Mouse (Mus musculus): ENCODE measurements at regions not wholly inside any gene's neighbourhood (a gene's known extent, or its start where the extent isn't known, plus 50 kb on each side); places are given as distances from the start of the nearest gene placed in this dataset.

DNA sequence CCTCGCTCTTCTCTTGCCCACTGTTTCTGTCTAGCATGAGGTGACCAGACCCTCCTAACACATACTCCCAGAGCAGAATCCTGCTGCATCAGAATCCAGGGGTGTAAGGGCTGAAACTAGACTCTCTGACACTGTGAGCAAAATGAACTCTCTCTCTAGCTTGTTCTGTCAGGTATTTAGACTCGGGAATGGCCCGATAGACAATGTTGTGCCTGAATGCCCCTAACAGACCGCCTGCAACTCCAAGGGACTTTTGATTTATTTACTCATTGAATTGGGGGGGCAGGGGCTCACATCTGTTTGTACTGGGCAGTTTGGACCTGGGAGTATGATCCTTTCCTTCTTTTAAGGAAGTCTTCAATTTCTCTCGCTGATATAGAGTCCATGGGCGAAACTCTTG is 469.3 kb upstream of the Trpc7 start:
- Histone ChIP-seq H3K4me3 (no peak overlapping the region), H3K36me3 (ENCODE audit: poor library complexity, severe bottlenecking) (no peaks in the 10 kb centered on the region), H3K27ac (no peak overlapping the region), H3K9me3 (replicated peaks) (no peaks in the 10 kb centered on the region), H3K4me1 (peaks cover 10% of the 10 kb centered on the region), H3K27me3 (no peaks in the 10 kb centered on the region), H3K4me2 (no peak overlapping the region), H3K9ac (no peak overlapping the region)
- no peak for ATAC-seq
- WGBS = 95% methylated on average over 6 of the region's 6 CpGs

- Histone ChIP-seq H3K4me3 (no peak overlapping the region), H3K27ac (no peak overlapping the region), H3K4me2 (no peak overlapping the region), H3K36me3 (ENCODE audit: poor library complexity, severe bottlenecking) (no peaks in the 10 kb centered on the region), H3K4me1 (peaks cover 10% of the 10 kb centered on the region), H3K27me3 (no peaks in the 10 kb centered on the region), H3K9ac (no peak overlapping the region), H3K9me3 (replicated peaks) (no peaks in the 10 kb centered on the region)
- WGBS = 89% methylated on average over 2 of the region's 2 CpGs
- ATAC-seq = no peak
Measured at GRCm38 (mm10) chr13:57364396-57364795, 468.6 kb upstream of the Trpc7 start.

GRCm38 (mm10) chr13:57362563-57362962 is 466.8 kb upstream of the Trpc7 start:
- Histone ChIP-seq H3K9ac (no peak overlapping the region), H3K27me3 (no peaks in the 10 kb centered on the region), H3K27ac (no peak overlapping the region), H3K9me3 (replicated peaks) (no peaks in the 10 kb centered on the region), H3K4me3 (no peak overlapping the region), H3K36me3 (ENCODE audit: poor library complexity, severe bottlenecking) (no peaks in the 10 kb centered on the region), H3K4me2 (no peak overlapping the region), H3K4me1 (peaks cover 10% of the 10 kb centered on the region)
- 5% methylated on average over 6 of the region's 6 CpGs for WGBS
- no peak for ATAC-seq

GRCm38 (mm10) chr13:57361286-57361685 is 465.5 kb upstream of the Trpc7 start:
- Histone ChIP-seq H3K9me3 (replicated peaks) (no peaks in the 10 kb centered on the region), H3K4me3 (no peak overlapping the region), H3K27ac (no peak overlapping the region), H3K4me1 (peaks cover 10% of the 10 kb centered on the region), H3K9ac (no peak overlapping the region), H3K4me2 (no peak overlapping the region), H3K36me3 (ENCODE audit: poor library complexity, severe bottlenecking) (no peaks in the 10 kb centered on the region), H3K27me3 (no peaks in the 10 kb centered on the region)
- WGBS = 84% methylated on average over 7 of the region's 7 CpGs
- no peak for ATAC-seq

DNA sequence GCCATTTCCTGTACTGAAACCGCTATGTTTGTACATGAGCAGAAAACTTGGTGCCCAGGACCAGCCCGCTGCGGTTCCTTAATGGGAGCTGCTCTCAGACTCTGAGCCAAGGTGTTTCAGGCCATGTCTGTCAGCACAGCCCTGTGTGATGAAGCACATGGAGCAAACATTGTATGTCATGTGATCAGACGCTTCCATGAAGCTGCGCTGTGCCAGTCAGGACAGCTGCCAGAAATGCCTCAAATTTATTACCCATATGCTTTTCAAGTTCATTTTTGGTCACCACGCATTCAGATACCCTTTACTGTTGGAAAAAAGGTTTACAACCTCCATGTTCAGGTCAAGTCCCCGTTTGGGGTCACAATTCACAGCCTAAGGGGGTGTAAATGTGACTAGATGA is 458.8 kb upstream of the Trpc7 start:
- H3K27ac ChIP-seq = no peak overlapping the region
- H3K27me3 ChIP-seq = no peaks in the 10 kb centered on the region
- H3K9ac ChIP-seq = no peak overlapping the region
- ATAC-seq = no peak; the same call in 1 of the 2 replicates
- no peaks in the 10 kb centered on the region for H3K36me3 ChIP-seq (ENCODE audit: poor library complexity, severe bottlenecking)
- H3K9me3 ChIP-seq (replicated peaks) = no peaks in the 10 kb centered on the region
- H3K4me1 ChIP-seq = no peaks in the 10 kb centered on the region
- no peak overlapping the region for H3K4me2 ChIP-seq
- 85% methylated on average over 7 of the region's 7 CpGs for WGBS
- no peak overlapping the region for H3K4me3 ChIP-seq

- WGBS = 39% methylated on average over 3 of the region's 3 CpGs
Measured at GRCm38 (mm10) chr13:57353976-57354375, 458.2 kb upstream of the Trpc7 start.

DNA sequence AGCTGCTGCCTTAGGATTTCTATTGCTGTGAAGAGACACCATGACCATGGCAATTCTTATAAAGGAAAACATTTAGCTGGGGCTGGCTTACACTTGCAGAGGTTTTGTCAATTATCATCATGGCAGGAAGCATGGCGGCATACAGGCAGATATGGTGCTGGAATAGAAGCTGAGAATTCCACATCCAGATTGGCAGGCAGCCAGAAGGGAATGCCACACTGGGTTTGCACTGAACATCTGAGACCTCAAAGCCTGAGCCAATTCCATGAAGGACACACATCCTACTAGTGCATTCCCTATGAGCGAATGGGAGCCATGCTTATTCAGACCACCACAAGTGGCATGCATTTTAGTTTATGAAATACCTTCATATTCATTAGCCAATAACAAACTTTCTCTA is 455.0 kb upstream of the Trpc7 start:
- WGBS = 82% methylated on average over 2 of the region's 2 CpGs
- Histone ChIP-seq H3K4me1 (no peaks in the 10 kb centered on the region), H3K9me3 (replicated peaks) (no peaks in the 10 kb centered on the region), H3K4me3 (no peak overlapping the region), H3K27me3 (no peaks in the 10 kb centered on the region), H3K9ac (no peak overlapping the region), H3K36me3 (ENCODE audit: poor library complexity, severe bottlenecking) (no peaks in the 10 kb centered on the region), H3K4me2 (no peak overlapping the region), H3K27ac (no peak overlapping the region)
- ATAC-seq = no peak

More at GRCm38 (mm10) chr13:57353976-57354375, 458.2 kb upstream of the Trpc7 start:
- Histone ChIP-seq H3K9ac (no peak overlapping the region), H3K27ac (no peak overlapping the region), H3K36me3 (ENCODE audit: poor library complexity, severe bottlenecking) (no peaks in the 10 kb centered on the region), H3K4me1 (no peaks in the 10 kb centered on the region), H3K4me3 (no peak overlapping the region), H3K4me2 (no peak overlapping the region), H3K9me3 (replicated peaks) (no peaks in the 10 kb centered on the region), H3K27me3 (no peaks in the 10 kb centered on the region)
- no peak for ATAC-seq

DNA sequence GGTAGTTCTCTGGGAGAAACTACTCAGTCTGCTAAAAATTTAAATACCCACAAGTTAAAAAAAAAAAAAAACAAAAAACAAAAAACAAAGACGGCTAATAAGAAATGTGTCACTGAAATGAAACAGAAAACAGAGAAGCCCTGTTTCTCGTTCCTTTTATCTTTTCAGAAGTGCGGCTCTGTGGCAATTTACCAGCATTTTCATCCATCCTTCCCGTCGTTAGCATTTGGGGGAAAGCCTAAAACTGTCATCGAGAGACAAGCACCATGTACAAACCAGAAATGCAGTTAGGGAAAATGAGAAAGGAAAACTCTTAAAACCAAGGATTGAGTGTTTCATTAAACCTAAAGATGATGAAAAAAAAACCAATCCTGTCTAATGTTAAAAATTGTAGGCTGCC is 442.9 kb upstream of the Trpc7 start:
- ATAC-seq = no peak
- Histone ChIP-seq H3K4me3 (no peak overlapping the region), H3K4me1 (peaks cover 14% of the 10 kb centered on the region), H3K36me3 (ENCODE audit: poor library complexity, severe bottlenecking) (no peaks in the 10 kb centered on the region), H3K9me3 (replicated peaks) (no peaks in the 10 kb centered on the region), H3K27ac (no peak overlapping the region), H3K4me2 (no peak overlapping the region), H3K9ac (no peak overlapping the region), H3K27me3 (no peaks in the 10 kb centered on the region)
- 32% methylated on average over 6 of the region's 6 CpGs for WGBS

DNA sequence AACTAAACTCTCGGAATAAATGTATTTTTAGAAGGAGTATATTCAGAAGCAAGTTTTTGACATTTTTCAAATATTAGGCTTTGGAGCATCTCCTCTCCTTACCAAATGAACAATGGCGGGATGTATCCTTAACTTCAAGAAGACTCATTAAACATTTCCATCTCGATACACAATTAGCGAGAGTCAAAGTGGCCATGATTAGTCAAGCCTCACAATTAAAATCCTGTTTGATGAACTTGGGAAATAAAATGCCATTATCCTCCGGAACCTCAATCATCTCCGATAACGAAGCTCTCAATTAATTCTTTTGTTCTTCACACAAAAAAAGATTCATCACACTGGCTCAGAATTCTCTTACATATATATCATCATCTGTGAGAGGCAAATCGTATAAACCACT is 440.8 kb upstream of the Trpc7 start:
- H3K4me2 ChIP-seq = no peak overlapping the region
- ATAC-seq = no peak
- H3K9me3 ChIP-seq (replicated peaks) = no peaks in the 10 kb centered on the region
- H3K4me3 ChIP-seq = no peak overlapping the region
- H3K36me3 ChIP-seq (ENCODE audit: poor library complexity, severe bottlenecking) = no peaks in the 10 kb centered on the region
- peaks cover 20% of the 10 kb centered on the region for H3K4me1 ChIP-seq
- 53% methylated on average over 8 of the region's 8 CpGs for WGBS
- H3K27me3 ChIP-seq = no peaks in the 10 kb centered on the region
- H3K9ac ChIP-seq = no peak overlapping the region
- H3K27ac ChIP-seq = no peak overlapping the region

DNA sequence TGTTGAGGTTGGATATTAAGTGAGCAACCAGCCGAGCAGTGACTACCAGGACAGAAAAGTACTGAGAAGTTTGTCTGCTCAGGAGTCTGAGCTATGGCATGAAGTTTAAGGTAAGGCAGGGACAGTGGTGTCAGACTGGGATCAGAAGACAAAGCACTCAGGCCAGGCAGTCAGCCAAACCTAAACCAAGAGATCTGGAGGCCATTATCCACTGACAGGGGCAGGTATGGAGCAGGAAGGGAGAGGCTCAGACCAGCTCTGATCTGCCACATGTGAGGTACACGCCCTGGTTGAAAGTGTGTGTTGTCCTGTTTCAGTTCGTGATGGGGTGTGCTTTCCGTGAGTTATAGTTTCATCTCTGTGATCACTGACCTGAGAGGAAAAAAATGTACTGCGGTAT is 437.2 kb upstream of the Trpc7 start:
- Histone ChIP-seq H3K36me3 (ENCODE audit: poor library complexity, severe bottlenecking) (no peaks in the 10 kb centered on the region), H3K4me1 (peaks cover 7% of the 10 kb centered on the region), H3K4me3 (no peak overlapping the region), H3K9me3 (replicated peaks) (no peaks in the 10 kb centered on the region), H3K4me2 (no peak overlapping the region), H3K27me3 (no peaks in the 10 kb centered on the region), H3K9ac (no peak overlapping the region), H3K27ac (no peak overlapping the region)
- WGBS = 90% methylated on average over 5 of the region's 5 CpGs
- ATAC-seq = no peak

DNA sequence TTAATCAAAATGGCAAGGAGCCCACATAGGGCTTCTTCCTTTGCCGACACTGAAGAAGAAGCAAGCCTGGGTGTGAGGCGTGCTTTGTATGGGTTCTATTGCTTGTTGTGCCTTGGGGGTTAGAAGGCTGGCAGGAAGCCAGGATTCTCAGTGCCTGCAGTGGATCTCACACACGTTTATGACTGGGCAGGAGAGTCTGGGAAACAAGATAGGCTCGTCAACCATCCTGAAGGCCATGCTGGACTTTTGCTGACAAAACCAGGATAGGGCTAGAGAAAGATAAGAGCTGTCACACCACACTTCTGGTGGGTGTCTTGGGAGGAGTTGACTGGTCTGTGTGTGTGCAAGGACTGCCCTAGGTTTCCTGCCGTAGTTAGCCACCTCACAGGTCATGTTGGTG is 436.1 kb upstream of the Trpc7 start:
- Histone ChIP-seq H3K9ac (no peak overlapping the region), H3K27ac (no peak overlapping the region)
- no peak for ATAC-seq

GRCm38 (mm10) chr13:57325306-57325925 is 429.6 kb upstream of the Trpc7 start:
- Histone ChIP-seq H3K4me1 (no peaks in the 10 kb centered on the region), H3K27me3 (no peaks in the 10 kb centered on the region), H3K4me3 (no peak overlapping the region), H3K4me2 (no peak overlapping the region), H3K36me3 (ENCODE audit: poor library complexity, severe bottlenecking) (no peaks in the 10 kb centered on the region), H3K9ac (no peak overlapping the region), H3K9me3 (replicated peaks) (no peaks in the 10 kb centered on the region), H3K27ac (no peak overlapping the region)
- no peak for ATAC-seq
- WGBS = 61% methylated on average over 6 of the region's 6 CpGs

More for the DNA sequence above, 436.1 kb upstream of the Trpc7 start:
- H3K27me3 ChIP-seq = no peaks in the 10 kb centered on the region
- H3K36me3 ChIP-seq (ENCODE audit: poor library complexity, severe bottlenecking) = no peaks in the 10 kb centered on the region
- H3K9me3 ChIP-seq (replicated peaks) = no peaks in the 10 kb centered on the region
- WGBS = 45% methylated on average over 5 of the region's 5 CpGs
- H3K4me2 ChIP-seq = no peak overlapping the region
- H3K4me1 ChIP-seq = peaks cover 6% of the 10 kb centered on the region; the same call in 1 of the 2 replicates
- H3K4me3 ChIP-seq = no peak overlapping the region

Measured in forebrain, embryonic 13.5 days (tissue).